Comparison of ENCODE assay signal across 7 mouse cellular contexts in genomic region chr4:106617056-106617455, GRCm38 (mm10). TPM values are rescaled to one million over a fixed set of nuclear protein-coding genes. Genes with fewer than 3 reads are reported as not detected.
A peak's percentile ranks its signal among the peaks of the same experiment; 100 is the strongest.
DNase-seq lines count a peak whose midpoint lies in the region; ATAC-seq lines count a peak whose summit lies in the region.

Gene Lexm, minus strand, starts transcription at chr4:106617241.

- no peaks in the 10 kb centered on the region for H3K4me1 ChIP-seq in lung, embryonic 16.5 days (replicated peaks; ENCODE audit: control insufficient read depth, insufficient read depth, low read length)
- peaks cover 20% of the 10 kb centered on the region for H3K4me1 ChIP-seq in embryonic facial prominence, embryonic 10.5 days
- H3K4me1 ChIP-seq in intestine, embryonic 16.5 days (ENCODE audit: control insufficient read depth, insufficient read depth, low read length) = peaks cover 12% of the 10 kb centered on the region
- H3K4me1 ChIP-seq in neural tube, embryonic 14.5 days (ENCODE audit: control insufficient read depth, insufficient read depth, low read length) = 0 out of 2 replicates have a peak, but pooled peaks cover 3% of the 10 kb centered on the region

- WGBS in lung, embryonic 16.5 days = under 1% methylated on average over 19 of the region's 19 CpGs
- 2% methylated on average over 19 of the region's 19 CpGs for WGBS in embryonic facial prominence, embryonic 10.5 days
- WGBS in intestine, embryonic 16.5 days = 3% methylated on average over 18 of the region's 19 CpGs
- WGBS in neural tube, embryonic 14.5 days = under 1% methylated on average over 19 of the region's 19 CpGs

- peaks cover under 1% of the 10 kb centered on the region; the same call in 1 of the 2 replicates for H3K27me3 ChIP-seq in lung, embryonic 16.5 days (ENCODE audit: control insufficient read depth, insufficient read depth, low read depth, low read length)
- H3K27me3 ChIP-seq in embryonic facial prominence, embryonic 10.5 days (replicated peaks; ENCODE audit: low read depth, poor library complexity, severe bottlenecking) = peaks cover 43% of the 10 kb centered on the region
- H3K27me3 ChIP-seq in intestine, embryonic 16.5 days (replicated peaks; ENCODE audit: control insufficient read depth, insufficient read depth, low read length) = peaks cover 5% of the 10 kb centered on the region; the same call in 1 of the 2 replicates
- H3K27me3 ChIP-seq in neural tube, embryonic 14.5 days (ENCODE audit: control insufficient read depth, insufficient read depth, low read length) = peaks cover 4% of the 10 kb centered on the region

- no peaks in the 10 kb centered on the region for H3K36me3 ChIP-seq in lung, embryonic 16.5 days (ENCODE audit: control insufficient read depth, insufficient read depth, low read length)
- H3K36me3 ChIP-seq in embryonic facial prominence, embryonic 10.5 days (replicated peaks) = no peaks in the 10 kb centered on the region
- H3K36me3 ChIP-seq in intestine, embryonic 16.5 days (ENCODE audit: control insufficient read depth, insufficient read depth, low read length) = no peaks in the 10 kb centered on the region
- no peaks in the 10 kb centered on the region for H3K36me3 ChIP-seq in neural tube, embryonic 14.5 days (ENCODE audit: control insufficient read depth, insufficient read depth, low read length)

- no peak within 1 kb of the TSS for H3K27ac ChIP-seq in lung, embryonic 16.5 days (ENCODE audit: low read length)
- H3K27ac ChIP-seq in embryonic facial prominence, embryonic 10.5 days (replicated peaks) = no peak within 1 kb of the TSS; the same call in 1 of the 2 replicates
- no peak within 1 kb of the TSS for H3K27ac ChIP-seq in intestine, embryonic 16.5 days (ENCODE audit: low read length)
- no peak within 1 kb of the TSS for H3K27ac ChIP-seq in neural tube, embryonic 14.5 days (ENCODE audit: low read depth, low read length)

- H3K9ac ChIP-seq in lung, embryonic 16.5 days (ENCODE audit: low read length) = no peak within 1 kb of the TSS
- H3K9ac ChIP-seq in intestine, embryonic 16.5 days (ENCODE audit: low read depth, low read length) = no peak within 1 kb of the TSS
- peak within 1 kb of the TSS; percentile 41 for H3K9ac ChIP-seq in neural tube, embryonic 14.5 days (replicated peaks; ENCODE audit: low read depth, low read length)

- H3K9me3 ChIP-seq in lung, embryonic 16.5 days (ENCODE audit: control insufficient read depth, low read length) = no peaks in the 10 kb centered on the region
- no peaks in the 10 kb centered on the region for H3K9me3 ChIP-seq in embryonic facial prominence, embryonic 10.5 days
- no peaks in the 10 kb centered on the region for H3K9me3 ChIP-seq in intestine, embryonic 16.5 days (ENCODE audit: control insufficient read depth, low read length)
- no peaks in the 10 kb centered on the region for H3K9me3 ChIP-seq in neural tube, embryonic 14.5 days (ENCODE audit: control insufficient read depth, low read length)

- H3K4me2 ChIP-seq in lung, embryonic 16.5 days (ENCODE audit: low read depth, low read length) = no peak within 1 kb of the TSS; the same call in 1 of the 2 replicates
- peak within 1 kb of the TSS; percentile 56 for H3K4me2 ChIP-seq in intestine, embryonic 16.5 days (ENCODE audit: low read depth, low read length)
- peak within 1 kb of the TSS; percentile 39 for H3K4me2 ChIP-seq in neural tube, embryonic 14.5 days (ENCODE audit: low read depth, low read length)

- no peak for DNase-seq in lung, postnatal 25 days (ENCODE audit: low spot score)
- peak; percentile 58 for DNase-seq in embryonic facial prominence, embryonic 10.5 days (ENCODE audit: low spot score)
- no peak for DNase-seq in cerebellum, postnatal 36 days

- no peak within 1 kb of the TSS for H3K4me3 ChIP-seq in lung, embryonic 16.5 days (ENCODE audit: low read length)
- H3K4me3 ChIP-seq in embryonic facial prominence, embryonic 10.5 days = peak within 1 kb of the TSS; percentile 42
- H3K4me3 ChIP-seq in intestine, embryonic 16.5 days (ENCODE audit: low read length) = peak within 1 kb of the TSS; percentile 24; the same call in 1 of the 2 replicates
- no peak within 1 kb of the TSS for H3K4me3 ChIP-seq in neural tube, embryonic 14.5 days (ENCODE audit: low read depth, low read length)

- ATAC-seq in lung, embryonic 16.5 days (ENCODE audit: low read depth) = peak; percentile 22; the same call in 1 of the 2 replicates
- no peak for ATAC-seq in intestine, embryonic 16.5 days
- ATAC-seq in neural tube, embryonic 14.5 days (ENCODE audit: low read depth) = no peak
- no peak for ATAC-seq in cerebellum, adult (ENCODE audit: insufficient number of reproducible peaks, low FRiP score, low TSS enrichment)

RNA-seq across cellular contexts. Expression of gene Lexm, which starts in this region (rescaled TPM):
- polyA plus RNA-seq in lung, embryonic 16.5 days (2015; fragmentation: Nextera tagmentation; extraction: Ambion mirVana) = not detected in 2 replicates
- 0.52 TPM in 1 of 2 replicates, not detected in the other for polyA plus RNA-seq in embryonic facial prominence, embryonic 10.5 days (2016; fragmentation: Nextera tagmentation; extraction: Ambion mirVana)
- polyA plus RNA-seq in intestine, embryonic 16.5 days (2015; fragmentation: Nextera tagmentation; extraction: Ambion mirVana) = not detected in 2 replicates
- not detected in 2 replicates for polyA plus RNA-seq in neural tube, embryonic 14.5 days (2014; fragmentation: Nextera tagmentation; extraction: Ambion mirVana)

Comparison
In these comparisons a context has a peak if more than half of its experiments do, and no peak if none do; other contexts are left out.
1. Peak in ATAC-seq in lung, embryonic 16.5 days; RNA of the gene not detected or under 1 TPM.
2. Peak in DNase-seq and H3K4me3 ChIP-seq in embryonic facial prominence, embryonic 10.5 days; RNA of the gene not detected or under 1 TPM.